Mouse (Mus musculus) limb, embryonic 14.5 days (tissue): ENCODE results near the gene Tmem14c. TPM values are rescaled to one million over a fixed set of nuclear protein-coding genes. Genes with fewer than 3 reads are reported as not detected.

Experiments
- ATAC-seq: fragments of 200-750 bp; cut with Nextera tagmentation; 2 replicates; pipeline ENCODE4 v1.8.0; 2017; ENCODE audit warnings: low read depth, moderate number of reproducible peaks, moderate TSS enrichment; ENCODE audit not compliant: low FRiP score
- DNase-seq: peaks from one replicate; pipeline ENCODE4 v3.0.0-alpha.2; 2015; ENCODE audit warnings: low spot score
- H3K27ac ChIP-seq: fragments of 300-500 bp; sonication (generic); replicated peaks from 2 replicates; pipeline ENCODE4 v1.5.1; 2014; ENCODE audit warnings: low read depth, mild to moderate bottlenecking, low read length, moderate library complexity, mixed read lengths
- H3K27me3 ChIP-seq: fragments of 300-500 bp; sonication (generic); 2 replicates; pipeline ENCODE4 v1.6.1; 2014; ENCODE audit warnings: low read length, mixed read lengths; ENCODE audit not compliant: control insufficient read depth, insufficient read depth
- H3K36me3 ChIP-seq: fragments of 300-500 bp; sonication (generic); 2 replicates; pipeline ENCODE4 v1.6.1; 2014; ENCODE audit warnings: mild to moderate bottlenecking, low read length, moderate library complexity, mixed read lengths; ENCODE audit not compliant: control insufficient read depth, insufficient read depth
- H3K4me1 ChIP-seq: fragments of 300-500 bp; sonication (generic); 2 replicates; pipeline ENCODE4 v1.6.1; 2014; ENCODE audit warnings: antibody characterized with exemption, low read length, mixed read lengths; ENCODE audit not compliant: control insufficient read depth, insufficient read depth
- H3K4me2 ChIP-seq: fragments of 300-500 bp; sonication (generic); replicated peaks from 2 replicates; pipeline ENCODE4 v1.6.1; 2014; ENCODE audit warnings: low read depth, mild to moderate bottlenecking, low read length, moderate library complexity; ENCODE audit not compliant: severe bottlenecking
- H3K4me3 ChIP-seq: fragments of 300-500 bp; sonication (generic); replicated peaks from 2 replicates; pipeline ENCODE4 v1.5.1; 2014; ENCODE audit warnings: low read length
- H3K9ac ChIP-seq: fragments of 300-500 bp; sonication (generic); 2 replicates; pipeline ENCODE4 v1.6.1; 2014; ENCODE audit warnings: mild to moderate bottlenecking, low read depth, low read length, moderate library complexity; ENCODE audit not compliant: severe bottlenecking
- H3K9me3 ChIP-seq: fragments of 300-500 bp; sonication (generic); 2 replicates; pipeline ENCODE4 v1.6.1; 2016; ENCODE audit warnings: low read length; ENCODE audit not compliant: control insufficient read depth
- POLR2A ChIP-seq: fragments of 200-500 bp; IDR thresholded peaks from 2 replicates; pipeline ENCODE4 v1.8.0; 2012; ENCODE audit warnings: inconsistent platforms, mild to moderate bottlenecking, moderate library complexity, borderline replicate concordance; ENCODE audit not compliant: insufficient read depth, insufficient read length; ENCODE audit errors: extremely low read depth
- WGBS: fragments of 180-500 bp; shearing (Covaris S2); extraction: QIAGEN DNeasy Blood & Tissue Kit; methylation state at CpG from one replicate; pipeline ENCODE4 v1.1.7; 2014; 5-methylcytosine and 5-hydroxymethylcytosine counted together
- polyA plus RNA-seq, 2 experiments: library from polyadenylated mRNA; depleted of rRNA in 1 of 2; stranded (reverse) in 1 of 2; unstranded in 1 of 2; fragments of >200 nt; fragmentation: Nextera tagmentation in 1 of 2; extraction: Ambion mirVana in 1 of 2; gene quantifications; 2 replicates each; pipeline versions ENCODE4 v1.2.1 to v1.2.3; 2012 to 2014

Tmem14c gene
- polyA plus RNA-seq, 2 experiments = 110 to 220 TPM

- H3K27me3 ChIP-seq = no peaks in the 10 kb centered on the region
- no peak overlapping the region for H3K4me2 ChIP-seq
- H3K9ac ChIP-seq = no peak overlapping the region
- DNase-seq (no peak), ATAC-seq (no peak)
- TF ChIP-seq POLR2A = no peak
- no peak overlapping the region for H3K27ac ChIP-seq
- H3K4me3 ChIP-seq = no peak overlapping the region
- H3K4me1 ChIP-seq = peaks cover 8% of the 10 kb centered on the region
- H3K9me3 ChIP-seq = no peaks in the 10 kb centered on the region
- 78% methylated on average over 7 of the region's 7 CpGs for WGBS
- H3K36me3 ChIP-seq = peaks cover 44% of the 10 kb centered on the region
Observed at GRCm38 (mm10) chr13:41020494-41020893, 4.4 kb downstream of the Tmem14c start.

- Histone ChIP-seq H3K4me2 (no peak overlapping the region), H3K36me3 (peaks cover 44% of the 10 kb centered on the region), H3K4me3 (no peak overlapping the region), H3K27ac (no peak overlapping the region), H3K9ac (no peak overlapping the region), H3K27me3 (no peaks in the 10 kb centered on the region), H3K4me1 (peaks cover 8% of the 10 kb centered on the region), H3K9me3 (no peaks in the 10 kb centered on the region)
- 90% methylated on average over 6 of the region's 6 CpGs for WGBS
- ATAC-seq = no peak
- TF ChIP-seq POLR2A = no peak
- DNase-seq = no peak
Observed at GRCm38 (mm10) chr13:41021607-41022006, 5.5 kb downstream of the Tmem14c start.

- H3K4me1 ChIP-seq = peaks cover 6% of the 10 kb centered on the region
- no peak overlapping the region for H3K4me2 ChIP-seq
- no peak overlapping the region for H3K9ac ChIP-seq
- TF ChIP-seq POLR2A = no peak
- H3K27me3 ChIP-seq = no peaks in the 10 kb centered on the region
- 89% methylated on average over 13 of the region's 13 CpGs for WGBS
- H3K9me3 ChIP-seq = no peaks in the 10 kb centered on the region
- ATAC-seq (no peak), DNase-seq (no peak)
- no peak overlapping the region for H3K4me3 ChIP-seq
- peaks cover 44% of the 10 kb centered on the region for H3K36me3 ChIP-seq
- H3K27ac ChIP-seq = no peak overlapping the region
Observed at GRCm38 (mm10) chr13:41022099-41022498, 6.0 kb downstream of the Tmem14c start.

- Histone ChIP-seq H3K4me3 (no peak overlapping the region), H3K36me3 (no peaks in the 10 kb centered on the region), H3K9ac (no peak overlapping the region), H3K27me3 (no peaks in the 10 kb centered on the region), H3K4me1 (no peaks in the 10 kb centered on the region), H3K4me2 (no peak overlapping the region), H3K9me3 (no peaks in the 10 kb centered on the region), H3K27ac (no peak overlapping the region)
- no peak for TF ChIP-seq POLR2A
- ATAC-seq = no peak
- no peak for DNase-seq
- 84% methylated on average over 5 of the region's 5 CpGs for WGBS
Observed at GRCm38 (mm10) chr13:41030098-41030497, 14.0 kb downstream of the Tmem14c start.

GRCm38 (mm10) chr13:41042511-41042910, 26.4 kb downstream of the Tmem14c start:
- Histone ChIP-seq H3K4me1 (no peaks in the 10 kb centered on the region), H3K27me3 (no peaks in the 10 kb centered on the region), H3K4me3 (no peak overlapping the region), H3K27ac (no peak overlapping the region), H3K9ac (no peak overlapping the region), H3K4me2 (no peak overlapping the region), H3K36me3 (no peaks in the 10 kb centered on the region), H3K9me3 (no peaks in the 10 kb centered on the region)
- 97% methylated on average over 4 of the region's 4 CpGs for WGBS
- TF ChIP-seq POLR2A = no peak
- ATAC-seq (no peak), DNase-seq (no peak)

- Histone ChIP-seq H3K27ac (no peak overlapping the region), H3K9me3 (no peaks in the 10 kb centered on the region), H3K4me3 (no peak overlapping the region), H3K27me3 (no peaks in the 10 kb centered on the region), H3K4me2 (no peak overlapping the region), H3K9ac (no peak overlapping the region), H3K36me3 (no peaks in the 10 kb centered on the region), H3K4me1 (no peaks in the 10 kb centered on the region)
- ATAC-seq (no peak), DNase-seq (no peak)
- 89% methylated on average over 8 of the region's 8 CpGs for WGBS
- TF ChIP-seq POLR2A = no peak
Observed at GRCm38 (mm10) chr13:41045901-41046300, 29.8 kb downstream of the Tmem14c start.
